9 mouse cellular contexts compared by ENCODE assay signal in the genomic region with DNA sequence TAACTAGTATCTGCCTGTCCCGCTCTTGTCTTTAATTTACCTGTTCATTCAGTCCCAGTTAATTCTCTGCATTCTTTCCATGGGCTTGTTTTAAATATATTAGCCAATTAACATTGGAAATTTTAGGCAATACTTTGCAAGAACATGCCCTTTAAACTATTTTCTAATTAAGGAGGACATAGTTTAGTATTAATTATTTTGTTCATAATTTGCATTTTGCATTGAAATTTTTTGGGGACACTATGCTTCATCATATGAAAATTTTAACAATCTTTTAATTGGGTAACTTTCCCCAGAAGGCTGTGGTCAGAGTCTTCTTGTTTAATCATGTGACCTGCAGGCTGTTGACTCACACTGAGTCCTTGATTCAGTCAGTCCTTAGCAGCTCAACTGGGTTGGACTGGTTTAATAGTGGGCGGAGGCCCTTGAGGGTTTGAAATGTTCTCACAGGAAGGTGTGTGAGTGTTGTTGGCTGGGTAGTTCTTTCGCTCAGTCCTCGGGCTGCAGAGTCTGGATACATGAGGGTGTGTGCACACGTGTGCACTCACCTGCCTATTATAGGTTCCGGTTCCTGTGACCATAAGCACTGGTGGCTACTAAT.
DNase-seq lines count a peak whose midpoint lies in the region; ATAC-seq lines count a peak whose summit lies in the region.
"Had no signal": no experiment of that assay in that cellular context is flagged by ENCODE, and none has a peak within 500 bp of the region (broad histone marks: within the 10 kb centered on the region; RNA-seq: fewer than 3 reads in every experiment).

No protein-coding gene starts in this region.

- no peak overlapping the region for H3K4me2 ChIP-seq in forebrain, embryonic 12.5 days
- no peak overlapping the region for H3K4me2 ChIP-seq in forebrain, embryonic 16.5 days (ENCODE audit: low read length)
- no peak overlapping the region for H3K4me2 ChIP-seq in limb, embryonic 15.5 days

- H3K36me3 ChIP-seq in forebrain, embryonic 12.5 days (replicated peaks): 0 out of 2 replicates have a peak, but pooled peaks cover 2% of the 10 kb centered on the region
- H3K36me3 ChIP-seq in forebrain, embryonic 10.5 days (replicated peaks): no peaks in the 10 kb centered on the region
- H3K36me3 ChIP-seq in forebrain, embryonic 16.5 days (ENCODE audit: control insufficient read depth, insufficient read depth): no peaks in the 10 kb centered on the region
- no peaks in the 10 kb centered on the region for H3K36me3 ChIP-seq in limb, embryonic 15.5 days
- H3K36me3 ChIP-seq: G1E had no signal

- WGBS in forebrain, embryonic 12.5 days: 79% methylated on average over 6 of the region's 6 CpGs
- 83% methylated on average over 6 of the region's 6 CpGs for WGBS in forebrain, embryonic 10.5 days
- WGBS in forebrain, embryonic 16.5 days: 68% methylated on average over 6 of the region's 6 CpGs
- 33% methylated on average over 6 of the region's 6 CpGs for WGBS in limb, embryonic 15.5 days

- peak; percentile 51; the same call in 1 of the 2 replicates for ATAC-seq in forebrain, embryonic 12.5 days (ENCODE audit: low FRiP score)
- ATAC-seq in forebrain, embryonic 16.5 days: peak; percentile 54; the same call in 1 of the 2 replicates
- peak; percentile 75 for ATAC-seq in limb, embryonic 15.5 days (ENCODE audit: insufficient number of reproducible peaks, low FRiP score, low TSS enrichment, low read depth)

- H3K9ac ChIP-seq in forebrain, embryonic 12.5 days: no peak overlapping the region
- H3K9ac ChIP-seq in forebrain, embryonic 16.5 days (replicated peaks; ENCODE audit: low read depth, low read length): no peak overlapping the region
- no peak overlapping the region for H3K9ac ChIP-seq in limb, embryonic 15.5 days

- no peak for DNase-seq in forebrain, embryonic 10.5 days (ENCODE audit: extremely low spot score, low spot score)
- peak; percentile 95 for DNase-seq in ES-CJ7 (ENCODE audit: low read depth, low spot score)
- DNase-seq in gastrocnemius, adult 18-20 months (ENCODE audit: low spot score): no peak
- DNase-seq in left cerebral cortex, adult 8-10 months (ENCODE audit: low spot score in 2 of 2): no peak
- no peak for DNase-seq in heart, adult 8-10 months (ENCODE audit: low spot score)

- H3K27ac ChIP-seq in forebrain, embryonic 12.5 days: no peak overlapping the region
- no peak overlapping the region for H3K27ac ChIP-seq in forebrain, embryonic 10.5 days
- H3K27ac ChIP-seq in forebrain, embryonic 16.5 days (ENCODE audit: low read length): no peak overlapping the region
- peak overlapping the region; percentile 22; the same call in 1 of the 2 replicates for H3K27ac ChIP-seq in limb, embryonic 15.5 days

- no peak overlapping the region for H3K4me3 ChIP-seq in forebrain, embryonic 12.5 days (replicated peaks)
- H3K4me3 ChIP-seq in forebrain, embryonic 10.5 days: no peak overlapping the region
- H3K4me3 ChIP-seq in forebrain, embryonic 16.5 days (replicated peaks; ENCODE audit: low read length): no peak overlapping the region
- no peak overlapping the region for H3K4me3 ChIP-seq in limb, embryonic 15.5 days

- peaks cover 25% of the 10 kb centered on the region for H3K4me1 ChIP-seq in forebrain, embryonic 12.5 days
- peaks cover 42% of the 10 kb centered on the region for H3K4me1 ChIP-seq in forebrain, embryonic 10.5 days
- peaks cover 15% of the 10 kb centered on the region for H3K4me1 ChIP-seq in forebrain, embryonic 16.5 days (replicated peaks; ENCODE audit: control insufficient read depth, insufficient read depth, low read length)
- peaks cover 29% of the 10 kb centered on the region for H3K4me1 ChIP-seq in limb, embryonic 15.5 days

- no peaks in the 10 kb centered on the region for H3K9me3 ChIP-seq in forebrain, embryonic 12.5 days
- no peaks in the 10 kb centered on the region for H3K9me3 ChIP-seq in forebrain, embryonic 10.5 days
- H3K9me3 ChIP-seq in forebrain, embryonic 16.5 days (ENCODE audit: control insufficient read depth, low read length): no peaks in the 10 kb centered on the region
- H3K9me3 ChIP-seq in limb, embryonic 15.5 days: no peaks in the 10 kb centered on the region
- H3K9me3 ChIP-seq: G1E had no signal

- no peaks in the 10 kb centered on the region for H3K27me3 ChIP-seq in forebrain, embryonic 12.5 days
- no peaks in the 10 kb centered on the region for H3K27me3 ChIP-seq in forebrain, embryonic 10.5 days (ENCODE audit: poor library complexity, severe bottlenecking)
- H3K27me3 ChIP-seq in forebrain, embryonic 16.5 days (replicated peaks; ENCODE audit: control insufficient read depth, insufficient read depth, low read length): no peaks in the 10 kb centered on the region
- no peaks in the 10 kb centered on the region for H3K27me3 ChIP-seq in limb, embryonic 15.5 days
